Mouse (Mus musculus): ENCODE data around the gene Retnlg.
"Not testable (repeated sequence)": the region's sequence is repeated elsewhere in the genome, so short reads cannot be mapped to it uniquely, and the experiment has no call there.

The Retnlg gene

GRCm38 (mm10) chr16:48872321-48872720 is at the start of gene Retnlg:
Gene Retnlg (plus strand): TSS chr16:48872621.
- POLR2A ChIA-PET: interaction anchor here in 1 of 4 experiments (0.5 kb wide), 1 partner anchor 597 kb away, joined by 4 read pairs; no protein-coding TSS in a partner anchor
- CTCF ChIA-PET: no interaction called here

GRCm38 (mm10) chr16:48826474-48826873 is 45.9 kb upstream of the Retnlg start:
- ChIA-PET CTCF (no interaction called here), POLR2A (interaction anchor here in 1 of 4 experiments (1.1 kb wide), 1 partner anchor 167 kb away, joined by 6 read pairs; no protein-coding TSS in a partner anchor)

DNA sequence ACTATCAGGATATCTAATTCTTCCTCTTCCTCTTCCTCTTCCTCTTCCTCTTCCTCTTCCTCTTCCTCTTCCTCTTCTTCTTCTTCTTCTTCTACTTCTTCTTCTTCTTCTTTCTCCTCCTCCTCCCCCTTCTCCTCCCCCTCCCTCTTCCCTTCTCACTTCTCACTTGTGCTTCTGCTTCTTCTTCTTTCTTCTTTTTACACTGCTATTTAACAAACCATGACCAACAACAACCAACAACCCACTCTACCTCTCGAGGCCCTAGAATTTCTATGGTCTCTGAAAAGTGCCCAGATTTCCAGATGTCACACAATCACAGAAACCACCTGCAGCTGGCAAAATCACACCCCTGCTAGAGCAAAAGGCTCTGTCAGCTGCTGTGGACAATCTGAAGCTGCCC is 44.8 kb upstream of the Retnlg start:
- ChIA-PET CTCF (no interaction called here), POLR2A (no interaction called here)

DNA sequence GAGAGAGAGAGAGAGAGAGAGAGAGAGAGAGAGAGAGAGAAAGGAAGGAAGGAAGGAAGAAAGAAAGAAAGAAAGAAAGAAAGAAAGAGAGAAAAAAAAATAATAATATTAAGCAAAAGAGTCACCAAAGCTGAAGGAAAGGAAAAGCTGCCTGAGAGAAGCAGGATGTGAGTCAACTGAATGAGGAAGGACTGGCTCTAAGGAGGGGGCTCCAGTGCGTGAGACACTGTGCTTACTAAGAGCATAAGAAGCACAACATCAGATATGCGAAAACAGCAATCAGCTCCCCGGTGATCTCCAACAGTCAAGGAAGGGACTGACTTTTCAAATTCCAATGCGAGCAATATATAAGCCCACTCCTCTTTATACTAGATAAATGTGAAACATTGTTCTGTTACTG is 43.4 kb upstream of the Retnlg start:
- CTCF ChIA-PET: no interaction called here
- POLR2A ChIA-PET: interaction anchor here in 1 of 4 experiments (1.0 kb wide), 1 partner anchor 165 kb away, joined by 3 read pairs; the partner anchor contains the start of genes Cip2a and Dzip3

GRCm38 (mm10) chr16:48832055-48832454 is 40.4 kb upstream of the Retnlg start:
- POLR2A ChIA-PET: no interaction called here
- CTCF ChIA-PET: no interaction called here

DNA sequence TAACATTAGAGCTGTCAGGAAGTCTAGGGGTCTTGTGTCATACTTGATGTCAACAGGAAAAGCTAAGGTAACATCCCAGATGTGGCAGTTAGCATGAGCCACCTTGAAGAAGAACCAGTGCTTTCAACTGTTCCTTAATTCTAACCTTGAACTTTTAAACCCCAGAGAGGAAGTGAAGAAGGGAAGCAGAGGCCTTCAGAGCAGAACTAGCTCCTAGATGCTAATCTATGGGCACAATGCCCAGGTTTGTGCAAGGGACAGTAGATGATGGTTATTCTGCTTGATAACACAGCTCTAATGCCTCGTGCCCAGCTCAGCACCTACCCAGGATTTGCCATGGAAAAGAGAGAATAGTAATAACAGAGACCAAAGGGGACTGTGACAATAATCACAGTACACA is 38.8 kb upstream of the Retnlg start:
- POLR2A ChIA-PET: interaction anchor here in 1 of 4 experiments (0.7 kb wide), 1 partner anchor 610 kb away, joined by 3 read pairs; no protein-coding TSS in a partner anchor
- CTCF ChIA-PET: not testable (repeated sequence)

DNA sequence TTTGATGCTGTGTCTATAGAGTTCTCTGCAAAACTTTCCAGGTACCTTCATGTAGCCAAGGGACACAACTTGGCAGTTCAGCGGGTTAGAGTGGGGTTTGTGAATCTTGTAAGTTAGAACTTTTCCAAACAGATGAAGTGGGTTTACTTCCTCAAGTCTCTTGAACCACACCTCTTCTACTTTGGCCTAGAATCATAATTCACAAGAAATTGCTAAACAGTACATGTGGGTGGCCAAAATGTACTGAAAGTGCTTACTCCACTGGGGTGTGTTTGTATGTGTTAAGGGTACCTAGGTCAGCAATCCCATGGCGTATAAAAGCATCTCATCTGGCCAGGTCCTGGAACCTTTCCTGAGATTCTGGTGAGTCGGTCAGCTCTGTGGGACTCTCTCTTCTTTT is 30.2 kb upstream of the Retnlg start, which contains the start of gene Retnla:
Gene Retnla, plus strand, starts transcription at position 286 of the 400 bp plus-strand sequence.
- ChIA-PET CTCF (no interaction called here), POLR2A (no interaction called here)

DNA sequence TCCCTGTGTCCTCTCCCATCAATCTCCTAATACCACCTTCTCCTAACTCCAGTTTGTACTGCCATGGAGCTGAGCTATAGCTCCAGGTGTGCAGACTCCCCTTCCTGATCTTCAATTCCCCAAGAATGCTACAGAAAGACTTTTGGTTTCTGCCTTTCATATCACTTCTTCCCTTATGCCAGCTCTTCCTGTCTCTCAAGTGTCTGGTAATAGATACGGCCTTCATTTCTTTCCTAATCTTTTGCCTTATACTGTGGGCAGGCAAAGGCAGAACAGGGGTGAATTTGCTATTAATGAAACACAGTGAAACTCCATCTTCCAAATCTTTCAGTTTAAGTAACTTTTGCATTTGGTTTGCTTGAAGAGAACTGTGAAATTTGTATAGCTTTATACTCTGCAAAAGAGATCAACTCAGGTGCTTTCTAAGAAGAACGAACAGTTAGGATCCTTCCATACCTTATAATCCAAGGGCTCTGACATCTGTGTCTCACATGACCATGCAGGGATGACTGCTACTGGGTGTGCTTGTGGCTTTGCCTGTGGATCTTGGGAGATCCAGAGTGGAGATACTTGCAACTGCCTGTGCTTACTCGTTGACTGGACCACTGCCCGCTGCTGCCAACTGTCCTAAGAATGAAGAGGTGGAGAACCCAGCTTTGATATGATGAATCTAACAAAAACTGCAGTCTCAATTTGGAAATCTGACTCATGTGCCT is 28.6 kb upstream of the Retnlg start:
- CTCF ChIA-PET: no interaction called here
- POLR2A ChIA-PET: no interaction called here

DNA sequence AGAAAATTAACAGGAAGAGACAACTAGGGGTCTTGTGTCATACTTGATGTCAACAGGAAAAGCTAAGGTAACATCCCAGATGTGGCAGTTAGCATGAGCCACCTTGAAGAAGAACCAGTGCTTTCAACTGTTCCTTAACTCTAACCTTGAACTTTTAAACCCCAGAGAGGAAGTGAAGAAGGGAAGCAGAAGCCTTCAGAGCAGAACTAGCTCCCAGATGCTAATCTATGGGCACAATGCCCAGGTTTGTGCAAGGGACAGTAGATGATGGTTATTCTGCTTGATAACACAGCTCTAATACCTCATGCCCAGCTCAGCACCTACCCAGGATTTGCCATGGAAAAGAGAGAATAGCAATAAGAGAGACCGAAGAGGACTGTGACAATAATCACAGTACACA is 7.4 kb upstream of the Retnlg start:
- POLR2A ChIA-PET: interaction anchor here in 2 of 4 experiments (0.6 to 1.3 kb wide), 2 partner anchors 10 to 461 kb away, joined by 3 read pairs; no protein-coding TSS in a partner anchor

DNA sequence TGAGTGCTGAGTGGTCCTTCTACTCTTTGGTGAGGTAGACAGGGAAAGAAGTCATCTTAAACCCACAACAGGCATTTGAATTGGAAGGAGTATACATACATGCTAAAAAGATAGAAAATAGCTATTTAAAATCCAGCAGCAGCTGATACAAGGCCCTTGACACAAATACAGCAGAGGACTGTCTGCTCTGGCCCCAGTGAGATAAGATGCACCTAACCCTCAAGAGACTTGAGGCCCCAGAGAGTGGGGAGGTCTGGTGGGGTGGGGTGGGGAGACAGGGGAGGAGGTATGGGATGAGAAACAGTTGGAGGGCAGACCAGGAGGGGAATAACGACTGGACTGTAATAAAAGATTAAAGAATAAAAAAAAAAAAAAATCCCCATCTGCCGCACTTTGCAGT is 4.7 kb upstream of the Retnlg start:
- ChIA-PET CTCF (no interaction called here), POLR2A (interaction anchor here in 1 of 4 experiments (0.7 to 1.6 kb wide), 3 partner anchors 13 to 438 kb away, joined by 4 to 6 read pairs (median 4); partner anchors contain the start of genes Cip2a and Dzip3)

More for the DNA sequence above, 7.4 kb upstream of the Retnlg start:
- CTCF ChIA-PET: not testable (repeated sequence)

GRCm38 (mm10) chr16:48868663-48869062 is 3.8 kb upstream of the Retnlg start:
- ChIA-PET CTCF (interaction anchor here in 2 of 4 experiments (0.5 to 0.6 kb wide), 2 partner anchors 588 to 1176 kb away, joined by 3 read pairs; no protein-coding TSS in a partner anchor), POLR2A (interaction anchor here in 1 of 4 experiments (1.4 kb wide), 1 partner anchor 13 kb away, joined by 6 read pairs; no protein-coding TSS in a partner anchor)

DNA sequence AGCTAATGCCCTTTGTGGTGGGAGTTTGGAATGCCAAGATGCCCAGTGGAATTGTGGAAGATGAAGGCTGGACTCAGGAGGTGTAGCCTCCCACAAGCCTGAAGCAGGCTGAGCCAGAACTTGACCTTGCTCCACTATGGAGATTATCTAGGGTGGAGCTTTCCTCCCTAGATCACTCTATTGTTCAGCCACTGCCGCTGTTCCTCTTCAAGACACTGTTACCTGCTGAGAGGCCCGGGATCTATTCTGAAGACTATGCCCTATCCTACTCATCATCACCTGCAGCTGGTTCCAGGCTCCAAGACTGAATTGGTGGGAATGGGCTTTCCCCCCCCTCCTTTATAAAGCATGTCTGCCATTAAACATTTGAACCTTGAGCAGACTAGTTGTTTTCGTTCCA is 2.8 kb upstream of the Retnlg start:
- ChIA-PET CTCF (interaction anchor here in 2 of 4 experiments (0.5 to 1.0 kb wide), 2 partner anchors 194 to 1233 kb away, joined by 3 read pairs; no protein-coding TSS in a partner anchor), POLR2A (interaction anchor here in 2 of 4 experiments (0.7 to 1.4 kb wide), 2 partner anchors 14 to 516 kb away, joined by 3 to 6 read pairs; no protein-coding TSS in a partner anchor)

DNA sequence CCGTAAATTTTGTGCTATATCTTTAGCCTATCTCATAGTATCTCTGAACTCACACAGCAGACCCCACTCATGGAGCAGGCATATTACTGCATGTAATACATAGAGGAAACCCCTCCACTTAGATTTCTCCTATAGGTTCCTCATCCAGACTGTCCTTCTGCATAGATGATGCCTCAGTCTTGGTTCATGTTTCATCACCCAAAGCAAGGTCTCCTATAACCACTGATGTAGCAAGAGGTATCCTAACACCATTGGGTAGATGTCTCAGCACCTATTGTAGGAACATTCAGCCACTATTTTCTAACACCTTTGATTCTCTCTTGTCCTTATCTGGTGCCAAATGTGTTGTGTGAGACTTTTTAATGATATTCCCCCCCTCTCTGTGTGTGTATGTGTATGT is 667 bp upstream of the Retnlg start:
- POLR2A ChIA-PET: no interaction called here
- CTCF ChIA-PET: no interaction called here

- POLR2A ChIA-PET: no interaction called here
- CTCF ChIA-PET: no interaction called here
Measured at GRCm38 (mm10) chr16:48890733-48891132, 18.3 kb downstream of the Retnlg start.

DNA sequence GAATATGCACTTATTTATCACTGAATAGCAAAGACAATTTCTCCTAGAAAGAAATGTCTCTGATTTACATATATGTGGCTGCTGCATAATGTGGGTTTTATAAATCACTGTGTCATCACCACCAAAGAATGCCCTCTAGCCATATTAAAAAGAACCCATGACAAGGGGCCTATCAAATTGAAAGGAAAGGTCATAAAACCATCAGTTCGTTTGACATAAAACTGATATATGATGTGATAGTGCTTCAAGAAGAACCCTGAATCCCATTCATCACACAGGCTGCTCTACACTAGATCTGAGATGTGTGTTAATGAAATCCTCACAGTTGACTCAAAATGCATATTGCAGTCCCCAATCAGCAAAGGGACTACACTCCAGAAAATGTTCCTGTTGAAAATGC is 27.4 kb downstream of the Retnlg start:
- ChIA-PET CTCF (no interaction called here), POLR2A (no interaction called here)

GRCm38 (mm10) chr16:48911184-48911583 is 38.8 kb downstream of the Retnlg start:
- ChIA-PET CTCF (no interaction called here), POLR2A (interaction anchor here in 2 of 4 experiments (0.6 to 1.2 kb wide), 3 partner anchors 82 to 235 kb away, joined by 3 to 4 read pairs (median 3); no protein-coding TSS in a partner anchor)

GRCm38 (mm10) chr16:48913206-48913605 is 40.8 kb downstream of the Retnlg start:
- CTCF ChIA-PET: no interaction called here
- POLR2A ChIA-PET: no interaction called here

DNA sequence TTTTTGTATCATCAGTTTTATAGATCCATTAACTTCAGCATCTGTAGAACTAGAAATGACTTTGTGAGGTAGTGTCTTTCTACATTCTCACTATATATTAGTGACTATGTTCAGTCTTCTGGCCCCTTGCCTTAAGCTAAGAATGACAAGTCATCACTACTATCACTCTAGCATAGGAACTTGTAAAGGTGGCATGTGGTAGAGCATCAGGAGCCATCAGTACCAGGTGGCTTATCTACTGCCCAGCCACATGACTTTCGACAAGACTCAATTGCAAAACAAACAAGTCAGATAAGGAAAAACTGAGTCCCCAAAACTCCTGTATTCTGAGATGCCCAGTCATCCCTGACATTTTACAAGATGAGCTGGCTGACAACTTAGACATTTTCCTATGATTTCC is 51.3 kb downstream of the Retnlg start:
- CTCF ChIA-PET: no interaction called here
- POLR2A ChIA-PET: interaction anchor here in 1 of 4 experiments (0.6 kb wide), 1 partner anchor 82 kb away, joined by 4 read pairs; no protein-coding TSS in a partner anchor

All from embryonic stem cell, embryonic (primary cell).